Mouse (Mus musculus) WW6 (cell line): ENCODE measurements at regions not wholly inside any gene's neighbourhood (a gene's known extent, or its start where the extent isn't known, plus 50 kb on each side); places are given as distances from the start of the nearest gene placed in this dataset.
"Not testable (repeated sequence)": the region's sequence is repeated elsewhere in the genome, so short reads cannot be mapped to it uniquely, and the experiment has no call there.

Source experiments
- DNase-seq: peaks from one replicate; pipeline ENCODE4 v3.0.0-alpha.2; 2013; ENCODE audit warnings: low read depth, low spot score

DNA sequence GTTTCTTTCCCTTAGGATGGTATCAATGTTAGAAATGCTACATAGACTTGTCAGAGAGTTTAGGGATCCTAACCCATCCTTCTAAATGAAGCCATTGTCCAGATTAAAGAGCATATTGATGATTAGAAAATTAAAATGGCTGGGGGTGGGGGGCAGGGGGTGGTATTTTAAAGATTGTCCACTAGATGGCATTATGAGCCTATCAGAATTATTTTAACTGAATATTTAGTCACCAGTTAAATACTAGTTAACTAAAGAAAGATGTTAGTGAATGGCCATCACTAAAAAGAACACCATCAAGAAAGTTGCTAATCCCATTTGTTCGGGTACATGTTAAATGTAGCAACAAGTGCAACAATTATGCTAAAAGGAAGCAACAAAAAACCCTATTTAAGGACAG is 1909.6 kb upstream of the 5930422O12Rik start:
- DNase-seq: no peak

DNA sequence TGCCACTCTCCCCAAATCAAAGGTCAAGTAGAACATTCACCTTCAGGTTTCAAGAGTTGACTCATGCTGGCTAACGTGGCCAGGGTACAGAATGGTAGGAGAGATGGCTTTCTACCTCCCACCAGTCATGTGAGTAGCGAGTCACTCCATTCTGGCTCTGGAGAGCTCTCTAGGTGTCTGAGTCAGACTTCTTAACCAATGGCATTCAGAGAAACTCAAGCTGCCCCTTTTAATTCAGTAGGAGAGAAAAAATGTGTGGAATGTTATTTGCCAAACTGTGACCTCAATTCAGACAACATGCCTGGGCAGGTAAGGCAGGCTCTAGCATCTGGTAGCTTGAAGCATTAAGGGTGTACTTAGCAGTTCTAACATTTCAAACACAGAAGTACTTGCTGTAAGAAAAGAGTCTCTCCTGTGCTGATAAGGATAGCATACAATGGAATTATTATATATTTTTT is 1907.5 kb upstream of the 5930422O12Rik start:
- DNase-seq: peak; percentile 4

DNA sequence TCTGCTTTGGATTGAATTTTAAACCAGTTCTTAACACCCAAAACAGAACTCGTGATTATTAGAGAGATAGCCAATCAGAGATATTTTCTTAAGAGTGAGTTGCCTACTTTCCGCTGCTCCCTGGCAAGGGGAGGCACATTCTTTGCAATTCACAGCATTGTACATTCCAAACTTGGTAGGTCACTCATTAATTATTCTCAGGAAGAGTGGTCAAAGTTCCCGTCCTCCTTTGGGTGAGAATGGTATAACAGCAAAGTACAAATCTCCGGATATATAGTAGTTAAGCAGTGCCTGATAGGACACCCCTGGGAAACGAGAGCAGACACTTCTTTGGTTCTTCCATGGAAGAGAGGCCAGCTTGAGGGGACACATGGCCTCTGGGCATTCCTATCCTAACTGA is 1903.4 kb upstream of the 5930422O12Rik start:
- no peak for DNase-seq

DNA sequence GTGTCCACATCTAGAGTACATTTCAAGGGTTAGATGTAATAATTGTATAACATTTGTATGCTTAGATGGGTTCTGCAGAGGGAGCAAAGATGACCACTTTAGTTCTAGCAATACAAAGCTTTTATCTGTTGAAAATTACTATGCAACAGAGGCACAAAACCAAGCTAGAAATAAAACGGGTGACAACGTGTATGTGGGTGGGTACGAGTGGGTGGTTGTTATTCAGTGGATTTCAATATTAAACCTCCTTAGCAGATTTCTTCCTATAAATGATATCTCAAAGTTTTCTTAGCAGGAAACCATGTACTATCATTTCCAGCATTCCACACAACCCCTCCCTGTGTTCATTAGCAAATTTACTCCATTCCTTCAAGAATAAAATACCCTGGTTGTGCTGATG is 1889.3 kb upstream of the 5930422O12Rik start:
- no peak for DNase-seq

DNA sequence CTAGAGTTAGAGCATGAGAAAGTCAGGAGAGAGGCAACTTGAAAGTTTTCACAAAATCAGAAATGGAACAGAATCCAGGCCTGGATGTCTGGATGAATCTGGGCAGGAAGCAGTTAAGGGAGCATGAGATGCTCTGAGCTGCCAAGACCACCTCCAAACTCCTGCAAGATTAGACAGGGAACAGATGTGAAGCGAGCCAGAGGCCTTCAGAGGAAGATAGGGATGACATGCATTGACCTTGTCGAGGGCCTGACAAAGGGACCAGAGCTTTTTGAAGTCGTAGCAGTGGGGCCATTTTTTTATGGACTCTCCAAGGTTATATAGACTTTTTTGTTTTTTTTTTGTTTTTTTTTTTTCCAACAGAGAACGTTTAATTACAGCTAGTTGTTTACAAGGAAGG is 1886.9 kb upstream of the 5930422O12Rik start:
- DNase-seq: no peak

DNA sequence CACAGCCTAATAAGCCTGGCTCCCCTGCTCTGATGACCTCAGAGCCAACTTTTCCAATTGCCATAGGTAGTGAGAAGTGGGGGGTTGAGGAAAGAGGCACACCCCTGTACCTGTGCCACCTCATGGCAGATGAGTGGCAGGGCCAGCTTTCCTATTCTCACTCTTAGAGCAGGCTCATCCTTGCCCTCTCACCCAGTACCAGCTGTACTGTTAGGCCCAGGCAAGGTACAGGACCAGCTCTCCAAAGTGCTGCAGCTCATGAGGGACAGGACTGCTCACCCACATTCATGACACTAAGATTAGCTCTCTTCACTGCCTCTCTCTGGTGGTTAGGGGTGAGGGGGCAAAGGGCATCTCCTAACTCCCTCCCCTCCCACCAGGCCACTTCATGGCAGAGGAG is 1854.4 kb upstream of the 5930422O12Rik start:
- DNase-seq: no peak

DNA sequence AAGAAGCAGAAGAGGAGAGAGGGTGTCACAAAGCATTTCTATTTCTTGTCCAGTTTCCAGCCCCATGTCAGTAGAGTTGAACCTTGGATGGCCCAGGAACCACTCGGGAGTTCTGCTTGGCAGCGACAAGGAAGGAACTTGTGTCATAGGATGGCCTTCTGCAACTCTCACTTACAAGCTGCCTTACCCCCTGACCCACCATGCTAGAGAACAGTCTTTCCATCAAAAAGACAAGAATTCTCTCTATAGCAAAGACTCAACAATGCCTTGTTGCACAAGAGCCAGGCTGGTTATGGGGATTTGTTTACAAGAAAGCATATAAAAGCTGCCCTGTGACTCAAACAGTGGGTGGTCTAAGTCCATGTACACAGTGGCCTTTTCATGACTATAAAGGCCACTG is 1852.4 kb upstream of the 5930422O12Rik start:
- DNase-seq: no peak

DNA sequence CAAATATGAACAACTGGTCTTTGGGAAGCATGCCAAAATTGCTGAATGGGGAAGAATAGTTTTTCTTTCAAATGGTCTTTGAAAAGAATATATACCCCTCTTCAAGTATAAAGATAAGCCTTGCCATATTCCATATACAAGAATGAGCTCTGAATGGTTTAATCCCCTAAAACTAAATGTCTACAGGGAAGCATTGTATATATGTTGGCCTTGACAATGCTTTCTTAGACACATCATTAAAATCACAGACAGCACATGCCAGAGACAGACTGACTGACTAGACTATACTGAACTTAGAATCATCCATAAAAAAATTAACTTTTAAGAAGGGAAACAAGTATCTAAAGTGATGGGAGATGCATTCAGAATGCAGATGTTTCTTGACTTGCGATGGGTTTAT is 1843.8 kb upstream of the 5930422O12Rik start:
- DNase-seq: no peak

DNA sequence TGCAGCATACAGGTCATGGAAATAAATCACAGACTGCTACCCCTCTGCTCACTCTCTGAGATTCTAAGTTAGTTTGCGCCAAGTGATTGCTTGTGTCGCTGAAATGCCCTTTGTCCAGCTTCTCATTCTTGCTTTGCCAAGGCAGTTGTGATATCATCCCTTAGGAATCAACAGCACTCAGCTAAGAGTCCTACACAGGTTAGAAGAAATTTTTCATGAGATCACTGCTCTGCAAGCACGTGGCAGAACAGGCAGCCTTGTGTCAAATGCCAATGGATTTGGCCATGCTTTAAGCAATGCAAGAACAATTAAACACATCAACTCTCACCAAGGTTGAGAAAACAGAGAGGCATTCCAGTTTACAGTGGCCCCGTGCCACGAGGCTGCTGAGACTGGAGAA is 1829.0 kb upstream of the 5930422O12Rik start:
- DNase-seq: no peak

DNA sequence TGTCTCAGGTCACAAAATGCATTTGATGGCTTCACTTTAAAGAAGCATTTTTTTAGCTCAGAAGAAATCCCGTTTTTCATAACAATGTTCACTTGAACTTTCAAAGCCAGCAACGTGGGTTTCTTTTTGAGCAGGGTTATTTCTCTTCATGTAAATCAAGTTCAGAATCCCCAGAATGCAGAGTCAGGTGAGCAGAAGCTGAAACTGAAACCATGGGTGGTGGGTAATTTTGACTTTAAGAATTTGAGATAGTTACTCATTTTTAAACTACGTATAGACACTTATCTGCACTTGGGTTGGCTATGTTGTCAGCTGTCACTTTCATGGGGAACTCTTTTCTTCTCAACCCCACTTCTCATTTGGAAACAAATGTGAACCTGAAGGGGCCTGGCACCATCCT is 1827.5 kb upstream of the 5930422O12Rik start:
- DNase-seq: no peak

DNA sequence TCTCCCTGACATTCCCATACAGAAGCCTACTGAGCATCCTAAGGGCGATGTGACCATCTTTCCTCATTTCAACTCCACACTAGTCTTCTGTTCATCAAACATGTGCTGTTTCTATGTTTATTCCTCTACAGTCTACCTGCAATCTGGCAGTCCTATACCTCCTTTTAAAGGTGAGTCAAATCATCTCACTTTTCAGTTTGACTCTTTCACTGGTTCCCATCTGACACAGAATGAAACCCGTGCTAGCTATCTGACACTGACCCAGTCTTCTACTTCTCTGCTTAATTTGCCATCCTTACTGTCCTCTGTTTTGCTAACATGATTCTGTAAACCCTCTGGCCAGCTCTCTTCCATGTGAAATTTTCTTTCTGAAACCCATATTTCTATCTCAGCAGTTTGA is 1812.0 kb upstream of the 5930422O12Rik start:
- no peak for DNase-seq

DNA sequence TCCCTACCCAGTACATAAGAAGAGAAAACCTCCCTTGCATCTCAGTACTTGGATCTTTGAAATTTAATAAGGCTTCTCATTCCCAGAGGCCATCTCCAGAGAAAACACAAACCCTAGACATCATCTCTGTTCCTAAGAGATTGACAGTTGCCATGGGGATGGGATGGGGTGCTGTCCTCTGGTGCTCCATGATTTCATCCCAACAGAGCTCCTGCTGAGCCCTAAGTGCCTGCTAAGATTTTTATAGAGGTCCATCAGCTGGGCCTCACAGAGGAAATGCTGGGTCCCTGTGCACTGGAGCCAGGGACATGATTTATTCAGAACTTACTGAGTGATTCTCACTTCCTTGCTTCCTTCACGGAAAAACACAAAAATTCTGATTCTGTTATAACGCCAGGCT is 1800.8 kb upstream of the 5930422O12Rik start:
- no peak for DNase-seq

DNA sequence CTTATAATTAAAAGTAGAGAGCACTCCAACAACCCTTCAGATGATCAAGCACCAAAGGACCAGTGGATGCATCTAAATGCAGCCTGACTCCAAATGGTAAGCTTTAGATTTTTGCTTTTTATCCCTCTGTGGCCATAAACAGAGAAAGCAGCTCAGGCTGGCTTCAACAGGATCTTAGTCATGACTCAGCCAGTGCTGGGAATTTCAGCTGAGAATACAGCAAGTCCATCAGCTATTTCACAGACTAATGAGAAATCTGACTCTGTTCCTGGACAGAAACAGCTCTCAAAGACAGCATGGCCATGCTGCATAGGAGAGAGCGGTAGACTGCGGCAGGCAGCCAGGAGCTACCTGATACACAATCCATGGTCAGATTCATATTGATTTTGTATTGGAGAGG is 1800.4 kb upstream of the 5930422O12Rik start:
- DNase-seq: no peak

DNA sequence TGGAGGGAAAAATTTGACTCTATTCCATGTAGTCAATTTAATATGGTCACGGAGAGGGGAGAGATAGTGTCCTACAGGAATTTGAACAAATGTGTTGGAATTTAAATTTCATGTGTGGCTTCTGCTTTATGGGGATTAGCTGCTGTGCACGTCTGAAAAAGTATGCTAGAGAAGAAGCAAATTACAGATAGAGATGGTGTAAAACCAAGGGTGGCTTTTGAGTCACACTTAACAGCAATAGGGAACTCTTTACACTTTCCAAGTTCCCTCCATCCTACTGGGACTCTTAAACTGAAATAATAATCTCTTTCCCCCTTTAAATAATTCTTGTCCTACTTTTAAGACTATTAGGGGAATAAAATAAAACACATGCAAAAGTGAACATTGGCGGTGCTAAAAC is 1790.1 kb upstream of the 5930422O12Rik start:
- DNase-seq: no peak

DNA sequence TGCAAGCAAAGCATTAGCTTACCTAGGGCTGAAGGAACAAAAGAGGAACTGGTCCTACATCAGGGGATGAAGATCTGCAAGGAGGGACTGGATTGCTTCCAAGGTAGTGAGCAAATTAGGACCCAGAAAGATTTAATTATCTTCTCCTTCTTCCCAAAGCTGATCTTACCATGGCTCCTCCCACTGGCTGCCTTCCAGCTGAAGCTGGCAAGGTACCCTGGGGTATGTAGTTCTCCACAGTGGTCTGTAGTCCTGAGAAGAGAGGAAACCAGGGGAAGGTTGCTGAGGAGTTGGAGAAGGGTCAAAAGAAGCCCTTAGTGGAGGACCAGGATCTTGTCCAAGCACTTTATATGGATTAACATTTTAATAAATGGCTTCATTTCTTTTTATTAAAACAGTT is 1764.8 kb upstream of the 5930422O12Rik start:
- no peak for DNase-seq

DNA sequence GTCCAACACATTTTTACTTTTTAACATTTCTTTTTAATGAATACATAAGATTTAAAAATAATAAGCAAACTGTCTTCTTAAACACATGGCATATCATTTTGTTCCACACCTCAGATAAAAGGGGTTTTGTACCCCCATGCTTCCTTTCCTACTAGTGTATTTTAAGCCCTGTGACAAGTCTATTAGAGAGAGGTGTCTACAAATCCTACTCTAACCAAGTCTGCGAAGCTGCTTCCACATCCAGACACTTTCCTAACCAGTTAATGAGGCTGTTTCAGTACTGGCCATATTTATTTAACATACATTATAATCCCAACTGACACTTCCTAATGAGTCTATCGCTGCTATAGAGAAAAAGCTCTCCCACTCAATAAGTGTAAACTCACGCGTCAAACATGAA is 1763.0 kb upstream of the 5930422O12Rik start:
- no peak for DNase-seq

DNA sequence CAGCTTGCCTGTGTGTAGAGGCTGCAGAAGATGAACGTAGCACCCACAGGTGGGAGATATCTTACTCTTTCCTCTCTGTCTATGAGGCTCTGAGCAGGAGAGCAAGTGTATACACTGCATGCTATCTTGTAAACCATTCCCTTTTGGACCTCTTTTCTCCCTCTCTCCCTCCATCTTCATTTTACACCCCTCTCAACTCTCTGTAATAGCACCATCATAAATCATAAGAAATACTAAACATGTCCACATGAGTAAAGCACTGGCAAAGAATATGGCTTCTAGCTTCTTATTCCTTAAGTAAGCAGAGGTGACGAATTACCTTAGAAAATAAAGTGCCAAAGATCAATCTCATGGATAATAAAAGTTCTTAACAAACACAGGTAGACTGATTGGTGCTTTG is 1724.3 kb upstream of the 5930422O12Rik start:
- DNase-seq: no peak

DNA sequence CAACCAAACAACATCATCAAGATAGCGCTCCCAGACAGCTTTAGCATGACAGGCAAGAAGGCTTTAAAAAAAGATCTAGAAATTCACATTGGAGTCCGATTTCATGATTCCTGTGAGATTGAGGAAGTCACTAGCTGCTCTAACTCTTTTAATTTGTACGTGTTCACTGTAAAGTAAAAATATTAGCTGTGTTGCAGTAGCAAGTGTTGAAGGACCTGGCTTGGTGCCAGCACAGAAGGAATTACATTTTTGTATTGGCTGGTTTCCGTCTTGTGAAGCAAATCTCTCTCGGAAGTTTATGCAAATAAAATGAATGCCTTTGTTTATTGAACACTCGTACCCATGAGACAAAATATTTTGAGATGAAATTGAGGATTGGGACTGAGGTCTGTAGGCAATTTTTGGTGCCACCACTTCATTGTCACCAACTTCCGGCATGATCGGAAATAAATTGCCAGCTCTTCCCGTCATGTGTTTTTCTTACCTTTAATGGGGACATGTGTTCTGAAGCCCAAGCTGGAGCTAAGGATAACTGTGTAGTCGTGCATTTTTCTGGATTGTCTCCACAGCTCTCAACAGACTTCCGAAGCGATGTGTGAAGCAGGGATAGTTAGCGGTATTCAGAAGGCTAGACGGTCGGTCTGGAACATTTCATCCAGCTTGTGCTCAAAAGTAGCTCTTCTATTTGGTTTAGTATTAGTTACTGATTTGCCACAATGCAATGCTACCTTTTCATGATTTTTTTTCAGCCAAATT is 1715.0 kb upstream of the 5930422O12Rik start:
- no peak for DNase-seq

DNA sequence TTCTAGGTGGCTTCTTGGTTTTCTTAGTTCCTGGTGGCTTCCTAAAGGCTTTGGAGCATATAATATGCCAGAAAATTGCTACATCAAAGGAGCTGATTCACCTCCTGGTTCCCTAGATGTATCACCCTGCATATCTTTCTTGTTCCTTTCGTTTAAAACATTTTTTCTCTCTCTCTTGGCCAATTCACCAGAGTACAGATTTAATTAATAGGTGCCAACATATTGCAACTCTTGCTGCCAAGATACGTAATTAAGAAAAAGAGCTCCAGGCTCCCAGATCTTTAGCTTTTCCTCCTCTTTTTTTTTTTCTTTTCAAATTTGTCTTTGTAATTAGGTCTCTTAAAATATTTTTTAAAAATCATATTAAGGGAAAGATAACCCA is 1714.4 kb upstream of the 5930422O12Rik start:
- no peak for DNase-seq

DNA sequence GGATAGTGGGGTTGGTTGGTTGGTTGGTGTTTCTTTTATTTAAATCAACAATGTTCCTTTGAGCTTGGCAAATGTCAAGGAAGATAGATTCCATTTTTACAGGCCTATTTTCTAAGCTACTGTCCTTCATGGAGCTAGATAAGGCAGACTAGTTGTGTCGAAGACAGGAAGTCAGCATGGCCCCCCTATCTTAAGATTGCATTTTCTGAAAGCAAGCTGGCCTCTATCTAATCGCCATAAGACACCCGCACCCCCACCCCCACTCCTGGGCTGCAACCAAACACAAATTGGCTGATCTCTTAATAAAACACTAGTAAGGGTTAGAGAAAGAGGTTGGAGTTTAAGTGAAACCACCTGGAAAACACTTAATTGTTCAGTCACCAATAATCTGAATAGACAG is 1708.5 kb upstream of the 5930422O12Rik start:
- DNase-seq: no peak

DNA sequence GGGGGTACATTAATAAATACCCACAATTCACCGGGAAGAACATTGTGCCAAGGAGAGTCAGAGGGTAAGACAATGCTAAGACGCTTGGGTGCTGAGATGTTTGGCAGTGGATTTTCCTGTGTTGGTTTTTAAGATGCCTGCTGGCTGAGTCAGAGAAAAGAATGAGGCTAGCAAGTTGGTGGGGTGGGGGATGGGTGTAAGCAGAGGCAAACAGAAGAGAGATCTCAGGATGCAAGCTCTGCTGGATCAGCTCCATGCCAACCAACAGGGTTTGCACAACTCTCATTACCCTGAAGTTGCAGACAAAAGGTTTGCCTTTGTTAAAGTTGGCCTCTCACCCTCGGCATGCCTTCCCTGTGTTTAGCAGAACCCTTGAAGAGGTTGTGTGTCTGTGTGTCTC is 1707.9 kb upstream of the 5930422O12Rik start:
- no peak for DNase-seq

DNA sequence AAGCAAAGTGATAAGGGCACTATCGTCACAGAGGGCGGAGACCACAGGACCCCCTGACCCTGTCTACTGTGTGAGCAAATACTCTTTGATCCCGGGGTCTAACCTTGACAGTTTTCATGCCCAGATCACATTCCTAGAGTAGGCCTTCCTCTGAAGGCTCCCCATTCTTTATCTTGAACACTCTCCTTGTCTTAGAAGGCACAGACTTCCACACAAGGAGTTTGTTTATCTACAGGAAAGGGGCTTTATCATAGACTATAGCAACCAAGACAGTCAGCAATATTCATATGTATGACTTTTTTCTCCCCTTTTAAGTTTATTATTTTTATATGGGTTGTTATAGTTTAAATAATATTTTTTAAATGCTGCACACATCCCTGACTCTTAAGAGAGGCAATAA is 1703.1 kb upstream of the 5930422O12Rik start:
- DNase-seq: no peak

DNA sequence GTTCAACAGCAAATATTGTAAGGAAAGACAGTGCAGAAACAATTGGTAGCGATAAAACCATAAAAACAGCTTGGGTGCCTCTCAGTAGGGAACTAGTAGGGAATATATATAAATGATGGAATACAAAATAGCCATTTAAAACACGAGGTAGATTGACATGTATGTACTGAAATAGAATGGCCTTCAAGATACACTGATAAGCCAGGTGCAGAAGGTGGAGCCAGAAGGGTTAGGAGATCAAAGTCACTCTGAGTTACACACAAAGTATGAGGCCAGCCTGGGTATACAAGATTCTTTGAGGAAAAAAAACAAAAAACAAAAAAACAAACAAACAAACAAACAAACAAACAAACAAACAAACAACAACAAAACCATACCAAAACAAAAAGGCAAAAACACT is 1692.9 kb upstream of the 5930422O12Rik start:
- DNase-seq: no peak

DNA sequence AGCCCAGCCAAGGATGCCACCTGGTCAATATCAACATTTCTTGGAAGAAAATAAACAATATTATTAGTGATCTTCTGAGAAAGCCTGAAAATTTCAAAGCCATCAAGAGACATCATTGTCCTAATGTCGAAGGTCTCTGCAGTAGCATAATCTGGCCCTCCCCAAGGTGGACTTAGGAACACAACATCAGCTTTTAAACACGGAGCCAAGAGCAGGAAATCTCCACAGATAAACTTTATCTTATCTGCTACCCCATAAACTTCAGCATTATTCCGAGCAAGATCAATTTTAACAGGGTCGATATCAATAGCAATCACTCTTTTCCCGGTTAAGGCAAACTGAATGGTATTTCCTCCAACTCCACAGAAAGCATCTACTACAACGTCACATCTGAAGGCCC is 1691.2 kb upstream of the 5930422O12Rik start:
- DNase-seq: not testable (repeated sequence)
